Comparison of ENCODE assay signal across 14 mouse cellular contexts in genomic region chrX:106165089-106165488, GRCm38 (mm10). TPM values are rescaled to one million over a fixed set of nuclear protein-coding genes. Genes with fewer than 3 reads are reported as not detected.
DNase-seq lines count a peak whose midpoint lies in the region; ATAC-seq and TF ChIP-seq lines count a peak whose summit lies in the region.
"Had no signal": no experiment of that assay in that cellular context is flagged by ENCODE, and none has a peak within 500 bp of the region (broad histone marks: within the 10 kb centered on the region; RNA-seq: fewer than 3 reads in every experiment).

No protein-coding gene starts in this region.

- in situ Hi-C loops in Patski (cut with MboI; ENCODE audit: low pct_unique_long_range_greater_than_20kb): loop anchor here (5.0 kb wide), 2 partner anchors 53 to 148 kb away; partner anchors contain the start of gene Cox7b

- H3K4me3 ChIP-seq in heart, postnatal 0 days (ENCODE audit: low read depth, low read length): no peak overlapping the region
- H3K4me3 ChIP-seq: embryonic facial prominence, embryonic 13.5 days; forebrain, embryonic 15.5 days; hindbrain, embryonic 10.5 days; liver, embryonic 13.5 days had no signal

- no peak overlapping the region for H3K9ac ChIP-seq in heart, postnatal 0 days (replicated peaks; ENCODE audit: low read depth, low read length)
- H3K9ac ChIP-seq: embryonic facial prominence, embryonic 13.5 days; forebrain, embryonic 15.5 days; liver, embryonic 13.5 days had no signal

- POLR2A ChIA-PET in Patski (lab: Charles Lee): interaction anchor here (1.3 kb wide), 1 partner anchor 20 kb away, joined by 4 read pairs; no protein-coding TSS in a partner anchor

- no peaks in the 10 kb centered on the region for H3K36me3 ChIP-seq in heart, postnatal 0 days (replicated peaks; ENCODE audit: control insufficient read depth, insufficient read depth, low read length)
- H3K36me3 ChIP-seq: embryonic facial prominence, embryonic 13.5 days; forebrain, embryonic 15.5 days; hindbrain, embryonic 10.5 days; liver, embryonic 13.5 days had no signal

- CTCF ChIA-PET in Patski (lab: Charles Lee): interaction anchor here (0.8 to 1.5 kb wide), 3 partner anchors 117 to 139 kb away, joined by 3 to 11 read pairs (median 4); partner anchors contain the start of gene Atp7a

- no peaks in the 10 kb centered on the region for H3K9me3 ChIP-seq in heart, postnatal 0 days (replicated peaks; ENCODE audit: control insufficient read depth, low read length)
- H3K9me3 ChIP-seq: embryonic facial prominence, embryonic 13.5 days; forebrain, embryonic 15.5 days; hindbrain, embryonic 10.5 days; liver, embryonic 13.5 days had no signal

- H3K4me1 ChIP-seq in heart, postnatal 0 days (ENCODE audit: control insufficient read depth, insufficient read depth): no peaks in the 10 kb centered on the region
- H3K4me1 ChIP-seq: embryonic facial prominence, embryonic 13.5 days; forebrain, embryonic 15.5 days; hindbrain, embryonic 10.5 days; liver, embryonic 13.5 days had no signal

- no peak overlapping the region for H3K27ac ChIP-seq in heart, postnatal 0 days (ENCODE audit: low read depth)
- H3K27ac ChIP-seq: embryonic facial prominence, embryonic 13.5 days; forebrain, embryonic 15.5 days; hindbrain, embryonic 10.5 days; liver, embryonic 13.5 days had no signal

- no peaks in the 10 kb centered on the region for H3K27me3 ChIP-seq in heart, postnatal 0 days (ENCODE audit: control insufficient read depth, insufficient read depth, low read length)
- peaks cover 7% of the 10 kb centered on the region for H3K27me3 ChIP-seq in Patski
- H3K27me3 ChIP-seq: embryonic facial prominence, embryonic 13.5 days; forebrain, embryonic 15.5 days; liver, embryonic 13.5 days had no signal

- WGBS in heart, postnatal 0 days: 63% methylated on average over 1 of the region's 1 CpGs

- TF ChIP-seq EP300 in heart, postnatal 0 days (IDR thresholded peaks at IDR 0.05; ENCODE audit: low read depth): no peak

- no peak for ATAC-seq in heart, postnatal 0 days (ENCODE audit: insufficient read depth, low read depth)
- no peak for ATAC-seq in Patski
- ATAC-seq in megakaryocyte, adult 5-6 weeks (ENCODE audit: poor library complexity, severe bottlenecking): peak; percentile 91
- no peak for ATAC-seq in frontal cortex, adult (ENCODE audit: low TSS enrichment)
- ATAC-seq: forebrain, embryonic 15.5 days had no signal

- no peak for DNase-seq in heart, postnatal 0 days (ENCODE audit: low spot score)
- no peak for DNase-seq in heart, adult 18-20 months
- DNase-seq in 416B (ENCODE audit: low read depth): peak; percentile 78
- no peak for DNase-seq in Patski (ENCODE audit: low read depth, low spot score)
- no peak for DNase-seq in urinary bladder, postnatal 36 days (ENCODE audit: low spot score in 2 of 2)
- DNase-seq in ovary, postnatal 10 days (ENCODE audit: low spot score): no peak
- DNase-seq: cerebellum, adult 9-11 months; layer of hippocampus, postnatal 36 days; liver, embryonic 13.5 days had no signal

- TF ChIP-seq CTCF in heart, postnatal 0 days (IDR thresholded peaks at IDR 0.05; ENCODE audit: low read depth): 0 out of 2 replicates have a peak, but pooled peaks have one; percentile 5
- peak; percentile 62 for TF ChIP-seq CTCF in Patski (IDR thresholded peaks at IDR 0.05)

- H3K4me2 ChIP-seq in heart, postnatal 0 days (ENCODE audit: low read depth, low read length): no peak overlapping the region
- H3K4me2 ChIP-seq: embryonic facial prominence, embryonic 13.5 days; forebrain, embryonic 15.5 days; liver, embryonic 13.5 days had no signal

RNA-seq across cellular contexts. Expression of gene Pgk1, which starts 21.8 kb away (rescaled TPM):
- 801 and 911 TPM in 2 replicates for total RNA-seq in heart, postnatal 0 days (2014; rRNA removed; ENCODE audit: low replicate concordance)
- 452 and 485 TPM in 2 replicates for polyA plus RNA-seq in heart, postnatal 0 days (2015; fragmentation: Nextera tagmentation; extraction: Ambion mirVana)
- total RNA-seq in heart, adult 18-20 months (2021): 100 to 1,000 TPM; 458 to 480 TPM
- 720 TPM for polyA plus RNA-seq in Patski (2021)
- 313 and 334 TPM in 2 replicates for total RNA-seq in megakaryocyte, adult 5-6 weeks (2015)
- 306 and 317 TPM in 2 replicates for total RNA-seq in megakaryocyte, adult 5-6 weeks (2017)

RNA-seq across cellular contexts. Expression of gene Tlr13, which starts 22.1 kb away (rescaled TPM):
- total RNA-seq in heart, postnatal 0 days (2014; rRNA removed; ENCODE audit: low replicate concordance): 1.0 and 1.1 TPM in 2 replicates
- 0.40 and 0.43 TPM in 2 replicates for polyA plus RNA-seq in heart, postnatal 0 days (2015; fragmentation: Nextera tagmentation; extraction: Ambion mirVana)
- total RNA-seq in heart, adult 18-20 months (2021): 1 to 10 TPM; 1.0 to 1.1 TPM
- polyA plus RNA-seq in Patski (2021): not detected
- 116 and 127 TPM in 2 replicates for total RNA-seq in megakaryocyte, adult 5-6 weeks (2015)
- 131 and 150 TPM in 2 replicates for total RNA-seq in megakaryocyte, adult 5-6 weeks (2017)

RNA-seq across cellular contexts. Expression of gene Taf9b, which starts 55.9 kb away (rescaled TPM):
- total RNA-seq in heart, postnatal 0 days (2014; rRNA removed; ENCODE audit: low replicate concordance): 18.6 and 21.3 TPM in 2 replicates
- polyA plus RNA-seq in heart, postnatal 0 days (2015; fragmentation: Nextera tagmentation; extraction: Ambion mirVana): 19.6 and 22.1 TPM in 2 replicates
- total RNA-seq in heart, adult 18-20 months (2021): 10 to 100 TPM in 1 of 2 experiments, 1 to 10 TPM in 1; 6.9 to 10.7 TPM
- polyA plus RNA-seq in Patski (2021): 4.8 TPM
- 5.2 and 7.2 TPM in 2 replicates for total RNA-seq in megakaryocyte, adult 5-6 weeks (2015)
- total RNA-seq in megakaryocyte, adult 5-6 weeks (2017): 4.6 and 5.2 TPM in 2 replicates

Comparison
In these comparisons a context has a peak if more than half of its experiments do, and no peak if none do; other contexts are left out.
1. RNA of gene Tlr13, which starts 22.1 kb away (total RNA-seq): 116 to 150 TPM in megakaryocyte, adult 5-6 weeks; 1.0 to 1.1 TPM in heart, postnatal 0 days and 1.0 to 1.1 TPM in heart, adult 18-20 months; every median in the first group is over 10 times any median in the second.